Mouse (Mus musculus) WW6 (cell line): ENCODE results near the gene Hivep3.

Experiments used
- DNase-seq: peaks from one replicate; pipeline ENCODE4 v3.0.0-alpha.2; 2013; ENCODE audit warnings: low read depth, low spot score

The Hivep3 gene

GRCm38 (mm10) chr4:119733184-119733880 lies at the start of gene Hivep3:
TSS of gene Hivep3 (plus strand) at chr4:119733784.
- DNase-seq: peak; percentile 93

GRCm38 (mm10) chr4:119685746-119686145 lies 47.8 kb upstream of the Hivep3 start:
- DNase-seq: no peak

- no peak for DNase-seq
Measured at GRCm38 (mm10) chr4:119698339-119698738, 35.2 kb upstream of the Hivep3 start.

- no peak for DNase-seq
Measured at GRCm38 (mm10) chr4:119701269-119701954, 32.2 kb upstream of the Hivep3 start.

GRCm38 (mm10) chr4:119703965-119704364 lies 29.6 kb upstream of the Hivep3 start:
- no peak for DNase-seq

GRCm38 (mm10) chr4:119707326-119707725 lies 26.3 kb upstream of the Hivep3 start:
- DNase-seq: no peak

- no peak for DNase-seq
Measured at GRCm38 (mm10) chr4:119707751-119708150, 25.8 kb upstream of the Hivep3 start.

GRCm38 (mm10) chr4:119710208-119710607 lies 23.4 kb upstream of the Hivep3 start:
- DNase-seq: no peak

GRCm38 (mm10) chr4:119717443-119717842 lies 16.1 kb upstream of the Hivep3 start:
- DNase-seq: no peak

- no peak for DNase-seq
Measured at GRCm38 (mm10) chr4:119721531-119721930, 12.1 kb upstream of the Hivep3 start.

- no peak for DNase-seq
Measured at GRCm38 (mm10) chr4:119726074-119726473, 7.5 kb upstream of the Hivep3 start.

GRCm38 (mm10) chr4:119727871-119728270 lies 5.7 kb upstream of the Hivep3 start:
- no peak for DNase-seq

- no peak for DNase-seq
Measured at GRCm38 (mm10) chr4:119733942-119734341, 358 bp downstream of the Hivep3 start.

- DNase-seq: no peak
Measured at GRCm38 (mm10) chr4:119734352-119734751, 768 bp downstream of the Hivep3 start.

GRCm38 (mm10) chr4:119738641-119739040 lies 5.1 kb downstream of the Hivep3 start:
- DNase-seq: no peak

GRCm38 (mm10) chr4:119739301-119740062 lies 5.9 kb downstream of the Hivep3 start:
- no peak for DNase-seq

GRCm38 (mm10) chr4:119748341-119748740 lies 14.8 kb downstream of the Hivep3 start:
- DNase-seq: no peak

- peak; percentile 5 for DNase-seq
Measured at GRCm38 (mm10) chr4:119750157-119750556, 16.6 kb downstream of the Hivep3 start.

- no peak for DNase-seq
Measured at GRCm38 (mm10) chr4:119750681-119751211, 17.2 kb downstream of the Hivep3 start.

GRCm38 (mm10) chr4:119751408-119752006 lies 17.9 kb downstream of the Hivep3 start:
- no peak for DNase-seq

GRCm38 (mm10) chr4:119759574-119760233 lies 26.1 kb downstream of the Hivep3 start:
- DNase-seq: no peak
